Mouse (Mus musculus): Measurements from ENCODE around the gene Dlst. TPM values are rescaled to one million over a fixed set of nuclear protein-coding genes. Genes with fewer than 3 reads are reported as not detected.
A peak's percentile ranks its signal among the peaks of the same experiment; 100 is the strongest.

Dlst gene
- polyA plus RNA-seq, 1 experiment from 2014 or later, result 108 TPM

- Histone ChIP-seq H3K27me3 (ENCODE audit: control insufficient read depth, insufficient read depth, low read length) (no peaks in the 10 kb centered on the region), H3K9me3 (ENCODE audit: control insufficient read depth, low read length) (no peaks in the 10 kb centered on the region), H3K27ac (replicated peaks; ENCODE audit: low read depth, low read length) (no peak overlapping the region), H3K36me3 (ENCODE audit: control insufficient read depth, insufficient read depth, low read length) (no peaks in the 10 kb centered on the region), H3K4me2 (ENCODE audit: low read depth, severe bottlenecking) (no peak overlapping the region), H3K4me3 (ENCODE audit: low read depth, low read length) (no peak overlapping the region), H3K4me1 (ENCODE audit: control insufficient read depth, insufficient read depth, low read length) (peaks cover 12% of the 10 kb centered on the region), H3K9ac (ENCODE audit: low read length) (no peak overlapping the region)
- peak; percentile 49 for DNase-seq (ENCODE audit: low spot score)
- ATAC-seq (ENCODE audit: insufficient number of reproducible peaks, low FRiP score, low TSS enrichment, low read depth), result peak; percentile 18; the same call in 1 of the 2 replicates
- WGBS, result 25% methylated on average over 14 of the region's 14 CpGs
Observed at GRCm38 (mm10) chr12:85094010-85094409, 16.6 kb upstream of the Dlst start.

- H3K27me3 ChIP-seq (ENCODE audit: control insufficient read depth, insufficient read depth, low read length), result no peaks in the 10 kb centered on the region
- H3K4me2 ChIP-seq (ENCODE audit: low read depth, severe bottlenecking), result no peak overlapping the region
- 77% methylated on average over 10 of the region's 10 CpGs for WGBS
- H3K4me3 ChIP-seq (ENCODE audit: low read depth, low read length), result no peak overlapping the region
- H3K27ac ChIP-seq (replicated peaks; ENCODE audit: low read depth, low read length), result no peak overlapping the region
- H3K36me3 ChIP-seq (ENCODE audit: control insufficient read depth, insufficient read depth, low read length), result no peaks in the 10 kb centered on the region
- no peaks in the 10 kb centered on the region for H3K9me3 ChIP-seq (ENCODE audit: control insufficient read depth, low read length)
- DNase-seq (ENCODE audit: low spot score), result no peak
- peaks cover 12% of the 10 kb centered on the region for H3K4me1 ChIP-seq (ENCODE audit: control insufficient read depth, insufficient read depth, low read length)
- H3K9ac ChIP-seq (ENCODE audit: low read length), result no peak overlapping the region
- no peak for ATAC-seq (ENCODE audit: insufficient number of reproducible peaks, low FRiP score, low TSS enrichment, low read depth)
Observed at GRCm38 (mm10) chr12:85094706-85095105, 15.9 kb upstream of the Dlst start.

- no peak for DNase-seq (ENCODE audit: low spot score)
- Histone ChIP-seq H3K4me2 (ENCODE audit: low read depth, severe bottlenecking) (no peak overlapping the region), H3K27ac (replicated peaks; ENCODE audit: low read depth, low read length) (no peak overlapping the region), H3K4me1 (ENCODE audit: control insufficient read depth, insufficient read depth, low read length) (peaks cover 12% of the 10 kb centered on the region), H3K36me3 (ENCODE audit: control insufficient read depth, insufficient read depth, low read length) (no peaks in the 10 kb centered on the region), H3K9ac (ENCODE audit: low read length) (no peak overlapping the region), H3K27me3 (ENCODE audit: control insufficient read depth, insufficient read depth, low read length) (no peaks in the 10 kb centered on the region), H3K9me3 (ENCODE audit: control insufficient read depth, low read length) (no peaks in the 10 kb centered on the region), H3K4me3 (ENCODE audit: low read depth, low read length) (no peak overlapping the region)
- ATAC-seq (ENCODE audit: insufficient number of reproducible peaks, low FRiP score, low TSS enrichment, low read depth), result no peak
- WGBS, result 89% methylated on average over 11 of the region's 11 CpGs
Observed at GRCm38 (mm10) chr12:85095146-85095545, 15.5 kb upstream of the Dlst start.

- Histone ChIP-seq H3K27ac (replicated peaks; ENCODE audit: low read depth, low read length) (no peak overlapping the region), H3K27me3 (ENCODE audit: control insufficient read depth, insufficient read depth, low read length) (no peaks in the 10 kb centered on the region), H3K9ac (ENCODE audit: low read length) (no peak overlapping the region), H3K36me3 (ENCODE audit: control insufficient read depth, insufficient read depth, low read length) (no peaks in the 10 kb centered on the region), H3K4me3 (ENCODE audit: low read depth, low read length) (no peak overlapping the region), H3K4me2 (ENCODE audit: low read depth, severe bottlenecking) (no peak overlapping the region), H3K9me3 (ENCODE audit: control insufficient read depth, low read length) (no peaks in the 10 kb centered on the region), H3K4me1 (ENCODE audit: control insufficient read depth, insufficient read depth, low read length) (peaks cover 12% of the 10 kb centered on the region)
- WGBS, result 90% methylated on average over 7 of the region's 7 CpGs
- DNase-seq (ENCODE audit: low spot score) (no peak), ATAC-seq (ENCODE audit: insufficient number of reproducible peaks, low FRiP score, low TSS enrichment, low read depth) (no peak)
Observed at GRCm38 (mm10) chr12:85095859-85096258, 14.8 kb upstream of the Dlst start.

GRCm38 (mm10) chr12:85101001-85101400 is 9.6 kb upstream of the Dlst start:
- Histone ChIP-seq H3K4me3 (ENCODE audit: low read depth, low read length) (no peak overlapping the region), H3K4me2 (ENCODE audit: low read depth, severe bottlenecking) (no peak overlapping the region), H3K27me3 (ENCODE audit: control insufficient read depth, insufficient read depth, low read length) (no peaks in the 10 kb centered on the region), H3K36me3 (ENCODE audit: control insufficient read depth, insufficient read depth, low read length) (no peaks in the 10 kb centered on the region), H3K27ac (replicated peaks; ENCODE audit: low read depth, low read length) (no peak overlapping the region), H3K9me3 (ENCODE audit: control insufficient read depth, low read length) (no peaks in the 10 kb centered on the region), H3K9ac (ENCODE audit: low read length) (no peak overlapping the region), H3K4me1 (ENCODE audit: control insufficient read depth, insufficient read depth, low read length) (peaks cover 6% of the 10 kb centered on the region; the same call in 1 of the 2 replicates)
- ATAC-seq (ENCODE audit: insufficient number of reproducible peaks, low FRiP score, low TSS enrichment, low read depth), result no peak
- DNase-seq (ENCODE audit: low spot score), result no peak
- 72% methylated on average over 14 of the region's 14 CpGs for WGBS

GRCm38 (mm10) chr12:85101521-85102106 is 9.0 kb upstream of the Dlst start:
- Histone ChIP-seq H3K36me3 (ENCODE audit: control insufficient read depth, insufficient read depth, low read length) (no peaks in the 10 kb centered on the region), H3K9me3 (ENCODE audit: control insufficient read depth, low read length) (no peaks in the 10 kb centered on the region), H3K9ac (ENCODE audit: low read length) (no peak overlapping the region), H3K4me2 (ENCODE audit: low read depth, severe bottlenecking) (no peak overlapping the region), H3K27ac (replicated peaks; ENCODE audit: low read depth, low read length) (no peak overlapping the region), H3K4me1 (ENCODE audit: control insufficient read depth, insufficient read depth, low read length) (0 out of 2 replicates have a peak, but pooled peaks cover 2% of the 10 kb centered on the region), H3K27me3 (ENCODE audit: control insufficient read depth, insufficient read depth, low read length) (no peaks in the 10 kb centered on the region), H3K4me3 (ENCODE audit: low read depth, low read length) (no peak overlapping the region)
- DNase-seq (ENCODE audit: low spot score) (no peak), ATAC-seq (ENCODE audit: insufficient number of reproducible peaks, low FRiP score, low TSS enrichment, low read depth) (no peak)
- WGBS, result 81% methylated on average over 5 of the region's 5 CpGs

GRCm38 (mm10) chr12:85103096-85103495 is 7.5 kb upstream of the Dlst start:
- no peak overlapping the region for H3K27ac ChIP-seq (replicated peaks; ENCODE audit: low read depth, low read length)
- H3K9me3 ChIP-seq (ENCODE audit: control insufficient read depth, low read length), result no peaks in the 10 kb centered on the region
- H3K4me3 ChIP-seq (ENCODE audit: low read depth, low read length), result no peak overlapping the region
- WGBS, result 69% methylated on average over 8 of the region's 8 CpGs
- H3K9ac ChIP-seq (ENCODE audit: low read length), result no peak overlapping the region
- DNase-seq (ENCODE audit: low spot score), result no peak
- no peak overlapping the region for H3K4me2 ChIP-seq (ENCODE audit: low read depth, severe bottlenecking)
- no peak for ATAC-seq (ENCODE audit: insufficient number of reproducible peaks, low FRiP score, low TSS enrichment, low read depth)
- H3K36me3 ChIP-seq (ENCODE audit: control insufficient read depth, insufficient read depth, low read length), result no peaks in the 10 kb centered on the region
- H3K4me1 ChIP-seq (ENCODE audit: control insufficient read depth, insufficient read depth, low read length), result no peaks in the 10 kb centered on the region
- H3K27me3 ChIP-seq (ENCODE audit: control insufficient read depth, insufficient read depth, low read length), result no peaks in the 10 kb centered on the region

GRCm38 (mm10) chr12:85104789-85105188 is 5.8 kb upstream of the Dlst start:
- no peak for ATAC-seq (ENCODE audit: insufficient number of reproducible peaks, low FRiP score, low TSS enrichment, low read depth)

GRCm38 (mm10) chr12:85106292-85106691 is 4.3 kb upstream of the Dlst start:
- Histone ChIP-seq H3K4me2 (ENCODE audit: low read depth, severe bottlenecking) (peak overlapping the region; percentile 27; the same call in 1 of the 2 replicates), H3K4me1 (ENCODE audit: control insufficient read depth, insufficient read depth, low read length) (peaks cover 6% of the 10 kb centered on the region; the same call in 1 of the 2 replicates), H3K9ac (ENCODE audit: low read length) (no peak overlapping the region), H3K9me3 (ENCODE audit: control insufficient read depth, low read length) (no peaks in the 10 kb centered on the region), H3K27me3 (ENCODE audit: control insufficient read depth, insufficient read depth, low read length) (no peaks in the 10 kb centered on the region), H3K36me3 (ENCODE audit: control insufficient read depth, insufficient read depth, low read length) (no peaks in the 10 kb centered on the region), H3K27ac (replicated peaks; ENCODE audit: low read depth, low read length) (no peak overlapping the region), H3K4me3 (ENCODE audit: low read depth, low read length) (no peak overlapping the region)
- DNase-seq (ENCODE audit: low spot score) (peak; percentile 48), ATAC-seq (ENCODE audit: insufficient number of reproducible peaks, low FRiP score, low TSS enrichment, low read depth) (no peak)
- WGBS, result 1% methylated on average over 8 of the region's 8 CpGs

More at GRCm38 (mm10) chr12:85104789-85105188, 5.8 kb upstream of the Dlst start:
- peaks cover 5% of the 10 kb centered on the region; the same call in 1 of the 2 replicates for H3K4me1 ChIP-seq (ENCODE audit: control insufficient read depth, insufficient read depth, low read length)
- H3K36me3 ChIP-seq (ENCODE audit: control insufficient read depth, insufficient read depth, low read length), result no peaks in the 10 kb centered on the region
- no peaks in the 10 kb centered on the region for H3K9me3 ChIP-seq (ENCODE audit: control insufficient read depth, low read length)
- H3K4me2 ChIP-seq (ENCODE audit: low read depth, severe bottlenecking), result no peak overlapping the region
- 87% methylated on average over 8 of the region's 8 CpGs for WGBS
- H3K4me3 ChIP-seq (ENCODE audit: low read depth, low read length), result no peak overlapping the region
- no peak overlapping the region for H3K27ac ChIP-seq (replicated peaks; ENCODE audit: low read depth, low read length)
- no peak for DNase-seq (ENCODE audit: low spot score)
- H3K27me3 ChIP-seq (ENCODE audit: control insufficient read depth, insufficient read depth, low read length), result no peaks in the 10 kb centered on the region
- no peak overlapping the region for H3K9ac ChIP-seq (ENCODE audit: low read length)

Data from limb, embryonic 11.5 days (tissue).